Mouse (Mus musculus) colon, adult 2 months (tissue): Measurements from ENCODE around the gene Sh2d3c. TPM values are rescaled to one million over a fixed set of nuclear protein-coding genes. Genes with fewer than 3 reads are reported as not detected.

Experiments
- polyA plus RNA-seq: library from polyadenylated mRNA; depleted of rRNA; stranded (reverse); fragments of >200 nt; gene quantifications from 2 replicates; pipeline ENCODE4 v1.2.3, GENCODE M21; 2012; rRNA removed

Gene Sh2d3c
- 12.3 and 15.6 TPM in 2 replicates for polyA plus RNA-seq

GRCm38 (mm10) chr2:32720681-32721229 lies at the start of gene Sh2d3c:
Gene Sh2d3c, plus strand, starts transcription at chr2:32721055.

GRCm38 (mm10) chr2:32704021-32704421 lies 16.8 kb upstream of the Sh2d3c start, which contains the start of gene Fpgs:
Gene Fpgs, minus strand, starts transcription at chr2:32704145.

GRCm38 (mm10) chr2:32712934-32713817 lies 7.7 kb upstream of the Sh2d3c start, which contains the start of gene Cdk9:
Gene Cdk9, minus strand, starts transcription at chr2:32713076.

GRCm38 (mm10) chr2:32740916-32741272 lies 20.0 kb downstream of the Sh2d3c start, which contains the start of gene 6330409D20Rik:
Gene 6330409D20Rik, minus strand, starts transcription at chr2:32741016.

GRCm38 (mm10) chr2:32757056-32757845 lies 36.4 kb downstream of the Sh2d3c start, which contains the start of gene Tor2a:
Gene Tor2a, plus strand, starts transcription at chr2:32757234.

GRCm38 (mm10) chr2:32775359-32776074 lies 54.7 kb downstream of the Sh2d3c start, which contains the start of the genes Ttc16 and Ptrh1:
Gene Ttc16, minus strand, starts transcription at chr2:32775633.
Gene Ptrh1, plus strand, starts transcription at chr2:32775786.

GRCm38 (mm10) chr2:32784048-32784681 lies 63.3 kb downstream of the Sh2d3c start, which contains the start of gene Cfap157:
Gene Cfap157, minus strand, starts transcription at chr2:32784428.

Other genes with a start within 250 kb of the Sh2d3c start
- 87.0 and 91.8 TPM in 2 replicates for gene Fam102a, start 185.7 kb upstream of the Sh2d3c start, polyA plus RNA-seq
- gene Dpm2, start 150.2 kb upstream of the Sh2d3c start, polyA plus RNA-seq: 104 and 129 TPM in 2 replicates
- 0.07 and 0.12 TPM in 2 replicates for gene Pip5kl1, start 146.3 kb upstream of the Sh2d3c start, polyA plus RNA-seq
- gene 9430097D07Rik, start 145.4 kb upstream of the Sh2d3c start, polyA plus RNA-seq: not detected in 2 replicates
- 52.5 and 67.7 TPM in 2 replicates for gene St6galnac4, start 134.0 kb upstream of the Sh2d3c start, polyA plus RNA-seq
- gene St6galnac6, start 121.3 kb upstream of the Sh2d3c start, polyA plus RNA-seq: 1,674 and 1,690 TPM in 2 replicates
- gene Ak1, start 99.3 kb upstream of the Sh2d3c start, polyA plus RNA-seq: 13.3 and 16.6 TPM in 2 replicates
- 66.6 and 72.0 TPM in 2 replicates for gene Eng, start 74.5 kb upstream of the Sh2d3c start, polyA plus RNA-seq
- 66.9 and 67.1 TPM in 2 replicates for gene Fpgs, start 16.9 kb upstream of the Sh2d3c start, polyA plus RNA-seq
- 110 and 111 TPM in 2 replicates for gene Cdk9, start 8.0 kb upstream of the Sh2d3c start, polyA plus RNA-seq
- not detected in 2 replicates for gene 6330409D20Rik, start 20.0 kb downstream of the Sh2d3c start, polyA plus RNA-seq
- 106 and 146 TPM in 2 replicates for gene Tor2a, start 36.2 kb downstream of the Sh2d3c start, polyA plus RNA-seq
- 0.50 and 0.93 TPM in 2 replicates for gene Ttc16, start 54.6 kb downstream of the Sh2d3c start, polyA plus RNA-seq
- gene Ptrh1, start 54.7 kb downstream of the Sh2d3c start, polyA plus RNA-seq: 55.8 and 75.5 TPM in 2 replicates
- gene Cfap157, start 63.4 kb downstream of the Sh2d3c start, polyA plus RNA-seq: not detected in 2 replicates
- 14.9 and 17.9 TPM in 2 replicates for gene Stxbp1, start 126.2 kb downstream of the Sh2d3c start, polyA plus RNA-seq
- 64.1 and 85.2 TPM in 2 replicates for gene Fam129b, start 155.1 kb downstream of the Sh2d3c start, polyA plus RNA-seq
- gene Rpl12, start 240.5 kb downstream of the Sh2d3c start, polyA plus RNA-seq: 321 and 410 TPM in 2 replicates
- 17.5 and 21.1 TPM in 2 replicates for gene Lrsam1, start 240.6 kb downstream of the Sh2d3c start, polyA plus RNA-seq